Mouse (Mus musculus) erythroblast, embryonic 14.5 days (primary cell): ENCODE measurements around the gene Tmem135.

Source experiments
- GATA1 ChIP-seq: IDR thresholded peaks from 2 replicates; pipeline ENCODE4 v1.6.1; 2012; ENCODE audit warnings: low read length, inconsistent platforms, mixed read lengths
- TAL1 ChIP-seq: IDR thresholded peaks from 3 replicates; pipeline ENCODE4 v1.6.1; 2012; ENCODE audit warnings: low read length, inconsistent platforms, mixed read lengths

DNA sequence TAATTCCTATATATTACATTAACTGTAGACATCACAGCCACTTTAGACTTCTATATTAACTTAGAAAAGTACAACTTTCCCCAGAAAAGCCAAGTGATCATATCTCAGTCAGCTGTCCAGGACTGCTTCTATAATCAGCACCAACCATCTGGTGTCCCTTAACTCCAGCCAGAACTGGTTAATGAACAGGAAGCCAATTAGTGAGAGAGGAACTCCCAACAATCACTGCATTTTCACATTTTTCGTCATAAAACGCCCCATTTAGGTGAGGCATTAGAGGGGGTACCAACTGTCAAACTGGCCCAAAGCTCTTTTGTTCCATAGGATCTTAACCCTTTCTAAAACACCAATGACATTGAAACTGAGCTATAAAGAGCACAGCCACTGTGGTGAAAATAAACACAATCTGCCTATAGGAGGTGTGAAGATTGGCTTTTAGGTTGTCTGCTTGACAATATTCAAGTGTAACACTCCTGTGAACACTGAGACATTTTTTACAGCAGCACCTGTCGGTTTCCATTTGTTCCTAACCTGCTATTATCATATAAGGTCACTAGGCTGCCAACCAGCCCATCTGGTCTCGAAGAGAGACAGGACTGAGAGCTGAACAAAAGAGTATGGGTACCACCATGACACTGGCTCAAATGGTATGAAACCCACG, 263.3 kb downstream of the Tmem135 start:
- TF ChIP-seq TAL1 (no peak), GATA1 (no peak)
